Mouse (Mus musculus) forebrain, postnatal 0 days (tissue): Measurements from ENCODE around the gene Cntn2. TPM values are rescaled to one million over a fixed set of nuclear protein-coding genes. Genes with fewer than 3 reads are reported as not detected.

Experiments used
- ATAC-seq: fragments of 200-750 bp; cut with Nextera tagmentation; 2 replicates; pipeline ENCODE4 v1.8.0; 2017; ENCODE audit warnings: mild to moderate bottlenecking, moderate library complexity
- DNase-seq: peaks from one replicate; pipeline ENCODE4 v3.0.0-alpha.2; 2015
- H3K27ac ChIP-seq: fragments of 300-500 bp; sonication (generic); 2 replicates; pipeline ENCODE4 v1.5.1; 2014; ENCODE audit warnings: low read depth, mild to moderate bottlenecking, antibody characterized with exemption, low read length, moderate library complexity, mixed read lengths
- H3K27me3 ChIP-seq: fragments of 300-500 bp; sonication (generic); 2 replicates; pipeline ENCODE4 v1.6.1; 2014; ENCODE audit warnings: mild to moderate bottlenecking, low read length, mixed read lengths; ENCODE audit not compliant: insufficient read depth
- H3K36me3 ChIP-seq: fragments of 300-500 bp; sonication (generic); 2 replicates; pipeline ENCODE4 v1.6.1; 2014; ENCODE audit warnings: mild to moderate bottlenecking, moderate library complexity; ENCODE audit not compliant: insufficient read depth
- H3K4me1 ChIP-seq: fragments of 300-500 bp; sonication (generic); 2 replicates; pipeline ENCODE4 v1.6.1; 2014; ENCODE audit warnings: antibody characterized with exemption; ENCODE audit not compliant: insufficient read depth
- H3K4me2 ChIP-seq: fragments of 300-500 bp; sonication (generic); 2 replicates; pipeline ENCODE4 v1.6.1; 2014; ENCODE audit warnings: low read depth, mild to moderate bottlenecking, moderate library complexity
- H3K4me3 ChIP-seq: fragments of 300-500 bp; sonication (generic); 2 replicates; pipeline ENCODE4 v1.5.1; 2014; ENCODE audit warnings: low read depth, low read length, mixed read lengths
- H3K9ac ChIP-seq: fragments of 300-500 bp; sonication (generic); 2 replicates; pipeline ENCODE4 v1.6.1; 2014; ENCODE audit warnings: mild to moderate bottlenecking
- H3K9me3 ChIP-seq: fragments of 300-500 bp; sonication (generic); 2 replicates; pipeline ENCODE4 v1.6.1; 2016; ENCODE audit warnings: low read length
- CTCF ChIP-seq: sonication (generic); IDR thresholded peaks from 2 replicates; pipeline ENCODE4 v1.5.1; 2016; ENCODE audit warnings: antibody characterized with exemption, control low read depth, low read depth
- WGBS: fragments of 180-500 bp; shearing (Covaris S2); extraction: QIAGEN DNeasy Blood & Tissue Kit; methylation state at CpG from one replicate; pipeline ENCODE4 v1.1.7; 2014; 5-methylcytosine and 5-hydroxymethylcytosine counted together
- polyA plus RNA-seq: library from polyadenylated mRNA; unstranded; fragments of >200 nt; fragmentation: Nextera tagmentation; extraction: Ambion mirVana; gene quantifications from 2 replicates; pipeline ENCODE4 v1.2.1, GENCODE M21; 2015
- total RNA-seq: library from RNA; depleted of rRNA; stranded (reverse); fragments of >200 nt; gene quantifications from 2 replicates; pipeline ENCODE4 v1.2.3, GENCODE M21; 2014

Cntn2 gene
- total and polyA plus RNA-seq, 2 experiments from 2014 or later, result 43.9 to 101 TPM

- 4% methylated on average over 10 of the region's 10 CpGs for WGBS
- Histone ChIP-seq H3K9me3 (no peaks in the 10 kb centered on the region), H3K36me3 (peaks cover 57% of the 10 kb centered on the region), H3K4me3 (no peak overlapping the region), H3K9ac (peak overlapping the region; percentile 26), H3K27ac (peak overlapping the region; percentile 79), H3K4me2 (no peak overlapping the region), H3K27me3 (no peaks in the 10 kb centered on the region), H3K4me1 (0 out of 2 replicates have a peak, but pooled peaks cover 5% of the 10 kb centered on the region)
- DNase-seq (peak; percentile 95), ATAC-seq (peak; percentile 83)
- peak; percentile 96 for TF ChIP-seq CTCF
Observed at GRCm38 (mm10) chr1:132525832-132526231, 17.2 kb downstream of the Cntn2 start.

DNA sequence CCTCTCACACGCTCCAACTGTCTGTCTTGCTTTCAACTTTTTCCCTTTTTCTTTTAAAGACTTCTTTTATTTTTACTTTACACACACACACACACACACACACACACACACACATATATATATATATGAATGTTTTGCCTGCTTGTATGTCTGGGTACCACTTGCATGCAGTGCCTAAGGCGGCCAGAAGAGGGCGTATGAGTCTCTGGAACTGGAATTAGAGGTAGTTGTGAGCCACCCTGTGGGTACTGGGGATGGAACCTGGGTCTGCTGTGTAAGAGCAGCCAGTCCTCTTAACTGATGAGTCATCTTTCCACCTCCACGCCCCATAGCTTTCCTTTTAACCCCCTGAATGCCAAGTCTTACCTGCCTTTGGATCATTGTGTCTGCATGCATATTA lies 19.1 kb downstream of the Cntn2 start:
- peak; percentile 64 for TF ChIP-seq CTCF
- DNase-seq, result no peak
- no peak for ATAC-seq
- WGBS, result 33% methylated on average over 4 of the region's 4 CpGs
- Histone ChIP-seq H3K9me3 (no peaks in the 10 kb centered on the region), H3K4me3 (no peak overlapping the region), H3K27me3 (no peaks in the 10 kb centered on the region), H3K4me1 (0 out of 2 replicates have a peak, but pooled peaks cover 5% of the 10 kb centered on the region), H3K9ac (no peak overlapping the region), H3K27ac (no peak overlapping the region), H3K36me3 (peaks cover 66% of the 10 kb centered on the region), H3K4me2 (no peak overlapping the region)

GRCm38 (mm10) chr1:132523048-132523447 lies 20.0 kb downstream of the Cntn2 start:
- Histone ChIP-seq H3K4me2 (no peak overlapping the region), H3K4me1 (0 out of 2 replicates have a peak, but pooled peaks cover 5% of the 10 kb centered on the region), H3K9me3 (no peaks in the 10 kb centered on the region), H3K36me3 (peaks cover 73% of the 10 kb centered on the region), H3K4me3 (no peak overlapping the region), H3K27ac (no peak overlapping the region), H3K9ac (no peak overlapping the region), H3K27me3 (no peaks in the 10 kb centered on the region)
- no peak for TF ChIP-seq CTCF
- ATAC-seq, result no peak
- no peak for DNase-seq
- WGBS, result 61% methylated on average over 8 of the region's 8 CpGs

DNA sequence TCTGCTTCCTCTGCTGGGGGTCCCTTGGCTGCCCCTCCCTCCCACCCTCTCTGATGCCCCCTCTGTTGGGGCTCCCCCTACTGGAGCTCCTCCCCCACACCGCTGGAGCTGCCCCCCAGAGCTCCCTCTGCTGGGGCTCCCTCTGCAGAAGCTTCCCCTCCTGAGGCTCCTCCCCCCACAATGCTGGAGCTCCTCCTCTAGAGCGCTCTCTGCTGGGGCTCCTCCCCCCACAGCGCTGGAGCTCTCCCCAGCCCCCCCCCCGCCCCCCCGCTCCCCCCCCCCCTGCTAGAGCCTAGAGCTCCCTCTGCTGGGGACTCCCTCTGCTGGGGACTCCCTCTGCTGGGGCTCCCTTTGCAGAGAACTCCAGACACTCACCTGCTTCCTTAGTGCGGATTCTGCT lies 22.3 kb downstream of the Cntn2 start:
- H3K4me1 ChIP-seq, result no peaks in the 10 kb centered on the region
- ATAC-seq (peak; percentile 73), DNase-seq (peak; percentile 67)
- no peak overlapping the region for H3K9ac ChIP-seq
- no peak overlapping the region for H3K4me3 ChIP-seq
- H3K36me3 ChIP-seq, result peaks cover 74% of the 10 kb centered on the region
- H3K27ac ChIP-seq, result no peak overlapping the region
- WGBS, result 27% methylated on average over 2 of the region's 6 CpGs
- no peak overlapping the region for H3K4me2 ChIP-seq
- H3K27me3 ChIP-seq, result no peaks in the 10 kb centered on the region
- no peaks in the 10 kb centered on the region for H3K9me3 ChIP-seq
- TF ChIP-seq CTCF, result peak; percentile 53

- Histone ChIP-seq H3K4me3 (no peak overlapping the region), H3K36me3 (peaks cover 76% of the 10 kb centered on the region), H3K9ac (no peak overlapping the region), H3K27me3 (no peaks in the 10 kb centered on the region), H3K27ac (no peak overlapping the region), H3K4me1 (no peaks in the 10 kb centered on the region), H3K4me2 (no peak overlapping the region), H3K9me3 (no peaks in the 10 kb centered on the region)
- ATAC-seq, result no peak
- no peak for TF ChIP-seq CTCF
- no peak for DNase-seq
- WGBS, result 86% methylated on average over 11 of the region's 11 CpGs
Observed at GRCm38 (mm10) chr1:132519734-132520133, 23.3 kb downstream of the Cntn2 start.

DNA sequence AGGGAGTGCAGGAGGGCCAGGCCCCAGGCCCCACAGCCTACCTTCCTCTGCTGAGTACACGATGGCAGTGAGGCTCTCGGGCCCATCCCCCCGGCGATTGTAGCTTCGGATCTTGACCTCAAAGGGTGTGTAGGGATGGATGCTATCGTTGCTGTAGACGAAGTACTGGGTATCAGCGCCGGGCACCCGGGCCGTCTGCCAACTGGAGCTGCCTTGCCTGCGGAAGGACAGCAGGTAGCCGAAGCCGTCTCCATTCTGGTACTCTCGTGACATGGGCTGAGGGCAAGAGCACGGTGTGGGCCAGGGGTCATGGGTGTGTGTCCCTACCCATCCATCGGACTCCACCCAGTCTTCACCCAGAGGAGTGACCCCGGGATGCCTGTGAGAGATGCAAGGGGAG lies 24.4 kb downstream of the Cntn2 start:
- no peak overlapping the region for H3K4me3 ChIP-seq
- no peaks in the 10 kb centered on the region for H3K27me3 ChIP-seq
- H3K27ac ChIP-seq, result no peak overlapping the region
- H3K9me3 ChIP-seq, result no peaks in the 10 kb centered on the region
- H3K4me2 ChIP-seq, result no peak overlapping the region
- H3K36me3 ChIP-seq, result peaks cover 78% of the 10 kb centered on the region
- no peak for ATAC-seq
- no peak overlapping the region for H3K9ac ChIP-seq
- no peaks in the 10 kb centered on the region for H3K4me1 ChIP-seq
- WGBS, result 83% methylated on average over 18 of the region's 18 CpGs
- no peak for DNase-seq
- no peak for TF ChIP-seq CTCF

DNA sequence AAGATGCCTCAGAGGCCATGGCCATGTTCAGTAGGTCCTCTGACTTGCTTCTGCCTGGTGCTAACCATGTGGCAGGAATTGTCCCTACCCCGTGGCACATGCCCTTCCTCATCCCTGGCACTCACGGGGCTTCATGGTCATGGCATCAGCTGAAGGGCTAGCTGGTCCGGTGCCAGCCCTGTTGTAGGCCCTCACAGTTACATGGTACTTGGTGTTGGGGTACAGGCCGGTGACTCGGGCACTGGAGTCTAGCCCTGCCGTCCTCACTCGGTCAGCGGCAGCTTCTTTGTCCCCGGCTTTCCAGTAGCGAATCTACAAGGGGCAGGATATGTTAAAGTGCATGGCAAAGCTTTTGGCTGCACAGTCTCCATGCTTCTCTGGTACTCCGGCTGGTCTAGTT lies 26.3 kb downstream of the Cntn2 start:
- no peaks in the 10 kb centered on the region for H3K4me1 ChIP-seq
- no peak overlapping the region for H3K27ac ChIP-seq
- TF ChIP-seq CTCF, result no peak
- no peak for DNase-seq
- H3K4me3 ChIP-seq, result no peak overlapping the region
- no peak for ATAC-seq
- peaks cover 62% of the 10 kb centered on the region for H3K36me3 ChIP-seq
- whole genome bisulfite sequencing, result 86% methylated on average over 11 of the region's 11 CpGs
- H3K27me3 ChIP-seq, result no peaks in the 10 kb centered on the region
- no peak overlapping the region for H3K9ac ChIP-seq
- H3K9me3 ChIP-seq, result no peaks in the 10 kb centered on the region
- H3K4me2 ChIP-seq, result no peak overlapping the region
